Mouse (Mus musculus) T-helper 2 cell (primary cell): ENCODE results near the gene Tspan18.

Experiments used
- in situ Hi-C: fragments of 300-600 bp; cut with MboI, MseI; formaldehyde crosslinking; loops from one replicate; pipeline ENCODE4 v1.15.1; 2025; ENCODE audit warnings: high pct_unique_total_duplicates

Gene Tspan18

DNA sequence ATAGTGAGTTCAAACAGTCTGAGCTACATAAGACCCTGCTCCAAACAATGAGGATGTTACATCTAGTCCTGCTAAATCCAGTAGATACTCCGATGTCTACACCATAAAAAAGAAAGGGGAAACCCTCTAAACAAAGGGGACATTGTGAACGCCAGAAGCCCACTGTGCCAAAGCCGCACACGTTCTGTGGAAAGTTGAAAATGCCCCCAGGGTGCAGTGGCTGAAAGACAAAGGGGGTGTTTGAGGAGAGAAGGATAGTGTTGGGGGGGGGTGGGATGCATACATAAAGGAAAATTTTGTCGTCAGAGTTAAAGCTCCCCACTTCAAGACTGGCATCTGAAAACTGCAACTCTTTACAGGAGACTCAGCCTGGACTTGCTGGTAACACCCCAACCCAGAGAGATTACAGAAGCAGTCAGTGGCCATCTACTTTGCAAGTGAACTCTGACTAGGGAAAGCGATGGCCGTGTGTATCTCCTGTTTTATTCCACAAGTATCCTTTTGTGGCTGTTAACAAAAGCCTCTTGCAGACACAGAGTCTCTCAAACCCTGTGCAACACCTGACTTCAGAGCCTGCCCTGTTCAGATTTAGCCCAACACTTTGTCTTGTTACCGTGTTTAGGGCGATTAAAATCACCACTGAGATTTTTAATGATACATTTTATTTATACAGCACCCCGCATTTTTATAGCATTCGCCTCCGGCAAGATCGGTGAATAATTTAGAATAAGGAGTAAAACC lies 42.9 kb downstream of the Tspan18 start:
- in situ Hi-C loops = no loop called here

DNA sequence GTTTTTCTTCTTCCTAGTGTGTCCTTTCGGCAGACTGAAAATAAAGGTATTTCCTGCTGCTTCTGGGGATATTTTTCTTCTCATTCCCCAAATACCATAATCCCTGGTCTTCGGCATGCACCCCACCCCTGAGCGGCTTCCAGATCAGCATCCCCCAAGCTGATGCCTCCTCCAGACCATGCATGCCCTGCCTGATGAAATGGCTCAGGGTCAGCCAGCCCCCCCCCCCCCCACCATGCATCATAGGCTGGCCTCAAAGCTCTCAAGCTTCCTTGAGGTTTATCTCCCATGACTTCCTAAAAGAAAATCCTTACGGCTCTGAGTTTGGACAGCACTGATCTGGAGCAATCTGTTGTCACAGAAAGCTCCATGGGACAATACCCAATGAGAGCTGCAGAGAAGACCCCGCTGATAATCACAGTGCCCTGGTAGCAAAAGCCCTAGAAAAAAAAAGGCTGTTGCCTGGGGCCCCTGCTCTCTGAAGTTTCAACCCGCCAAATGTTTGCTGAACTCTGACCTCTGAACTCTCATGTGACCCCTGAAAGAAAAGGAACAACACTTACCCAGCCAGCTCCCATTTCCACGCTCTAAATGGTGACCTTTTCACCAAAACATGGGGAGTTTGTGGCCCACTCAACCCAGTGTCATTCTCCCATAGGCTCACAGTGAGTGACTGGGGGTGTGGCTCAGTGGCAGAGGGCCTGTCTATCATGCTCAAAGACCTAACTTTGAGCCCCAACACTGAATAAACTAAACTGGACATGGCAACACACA lies 43.8 kb downstream of the Tspan18 start:
- in situ Hi-C loops = no loop called here

DNA sequence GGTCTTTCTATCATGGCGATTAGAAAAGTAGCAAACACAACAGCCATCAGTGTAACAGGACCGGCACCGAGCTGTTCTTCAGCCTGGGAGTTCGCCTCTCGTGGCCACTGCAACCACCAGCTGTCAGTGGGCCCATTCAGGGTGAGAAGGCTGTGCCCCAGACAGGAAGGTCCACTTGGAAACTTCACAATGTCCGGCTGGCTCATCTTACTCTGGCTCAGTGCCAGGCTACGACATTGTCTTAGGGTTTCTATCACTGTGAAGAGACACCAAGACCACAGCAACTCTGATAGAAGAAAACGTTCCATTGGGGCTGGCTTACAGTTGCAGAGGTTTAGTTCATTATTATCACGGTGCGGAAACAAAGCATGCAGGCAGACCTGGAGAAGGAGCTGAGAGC lies 45.1 kb downstream of the Tspan18 start:
- in situ Hi-C loops = no loop called here

DNA sequence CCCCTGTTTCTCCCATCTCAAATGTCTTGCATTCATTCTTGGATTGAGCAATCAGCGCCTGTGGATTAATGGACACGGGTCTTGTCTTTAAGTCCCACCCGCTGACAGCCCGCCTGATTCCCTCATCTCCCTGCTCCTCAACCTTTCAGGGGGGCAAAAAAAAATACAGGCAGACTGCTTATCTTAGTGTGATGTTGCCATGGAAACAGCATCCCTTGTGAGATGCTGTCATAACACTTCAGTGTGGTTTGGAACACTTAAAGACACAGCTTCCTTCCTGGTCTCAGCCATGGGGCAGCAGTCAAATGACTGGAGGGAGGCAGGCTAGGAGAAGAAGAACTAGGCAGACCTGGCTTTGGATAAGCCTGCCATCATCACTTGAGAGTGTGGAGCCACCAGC lies 47.0 kb downstream of the Tspan18 start:
- in situ Hi-C loops = no loop called here

DNA sequence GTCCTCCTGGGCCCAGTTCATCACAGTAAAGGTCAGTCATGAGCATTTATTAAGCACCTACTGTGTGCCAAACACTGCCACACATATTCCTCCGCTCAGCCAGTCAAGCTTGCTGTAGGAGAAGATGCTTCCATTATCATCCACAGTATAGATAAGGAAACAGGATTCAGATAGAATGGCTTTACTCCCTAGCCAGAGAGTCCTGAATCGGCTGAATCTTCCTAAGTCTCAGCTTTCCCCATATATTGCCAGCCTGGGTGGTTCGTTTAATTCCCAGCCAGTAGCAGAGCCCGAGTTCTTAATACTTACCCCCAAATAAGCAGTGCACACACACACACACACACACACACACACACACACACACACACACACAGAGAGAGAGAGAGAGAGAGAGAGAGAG lies 47.6 kb downstream of the Tspan18 start:
- in situ Hi-C loops = no loop called here

DNA sequence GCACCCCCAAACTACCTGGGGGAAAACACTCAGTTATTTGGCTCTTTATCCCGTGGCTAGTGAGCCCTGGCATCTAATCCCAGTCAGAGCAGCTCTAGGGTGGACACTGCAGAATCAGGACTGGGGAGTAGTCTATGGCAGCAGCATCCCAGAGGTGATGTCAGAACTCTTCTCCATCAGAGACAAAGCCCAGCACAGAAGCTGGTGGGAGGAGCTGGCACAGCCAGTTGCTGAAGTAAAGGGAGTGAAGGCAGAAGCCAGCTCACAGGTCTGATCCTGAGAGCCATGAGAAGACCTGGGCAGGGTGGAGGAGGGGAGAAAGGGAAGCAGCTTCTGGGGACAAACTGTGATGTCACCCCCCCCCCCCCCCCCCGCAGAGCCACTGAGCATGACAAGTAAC lies 48.0 kb downstream of the Tspan18 start:
- in situ Hi-C loops = no loop called here

DNA sequence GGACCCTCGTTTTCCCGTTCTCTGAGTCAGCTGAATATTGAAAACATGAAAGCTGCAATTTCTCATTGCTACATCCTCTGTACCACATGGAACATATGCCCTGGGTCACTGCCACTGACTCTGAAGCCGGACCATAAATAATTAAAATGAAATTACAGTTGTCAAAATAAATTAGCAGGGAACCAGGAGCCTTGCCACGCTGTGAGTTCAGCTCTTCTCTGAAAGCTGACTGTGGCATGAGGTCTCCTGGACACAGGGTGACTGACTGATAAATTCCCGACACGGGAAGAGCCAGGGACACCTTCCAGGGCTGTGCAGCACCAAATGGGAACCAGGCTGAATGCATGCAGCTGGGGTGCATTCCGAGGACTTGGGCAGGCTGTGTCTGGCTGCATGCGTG lies 48.5 kb downstream of the Tspan18 start:
- in situ Hi-C loops = no loop called here

DNA sequence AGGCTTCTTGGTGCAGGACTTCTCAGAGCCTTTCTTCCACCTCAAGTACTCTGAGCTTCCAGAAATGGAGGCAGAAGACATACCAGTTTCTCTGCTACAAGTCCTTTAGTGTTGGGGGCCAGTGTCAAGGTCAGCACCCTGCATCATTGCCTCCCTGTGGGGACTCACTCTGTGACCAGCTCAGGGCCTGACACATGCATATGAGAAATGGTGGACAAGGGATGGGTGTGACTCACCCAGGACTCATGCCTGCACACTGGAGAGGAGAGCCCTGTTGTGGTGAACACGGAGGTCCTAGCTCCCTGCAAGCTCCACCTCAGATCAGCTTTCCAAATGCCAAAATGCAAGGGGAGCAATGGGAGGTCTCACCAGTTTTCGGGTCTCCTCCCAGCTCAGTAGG lies 49.7 kb downstream of the Tspan18 start:
- in situ Hi-C loops = no loop called here

DNA sequence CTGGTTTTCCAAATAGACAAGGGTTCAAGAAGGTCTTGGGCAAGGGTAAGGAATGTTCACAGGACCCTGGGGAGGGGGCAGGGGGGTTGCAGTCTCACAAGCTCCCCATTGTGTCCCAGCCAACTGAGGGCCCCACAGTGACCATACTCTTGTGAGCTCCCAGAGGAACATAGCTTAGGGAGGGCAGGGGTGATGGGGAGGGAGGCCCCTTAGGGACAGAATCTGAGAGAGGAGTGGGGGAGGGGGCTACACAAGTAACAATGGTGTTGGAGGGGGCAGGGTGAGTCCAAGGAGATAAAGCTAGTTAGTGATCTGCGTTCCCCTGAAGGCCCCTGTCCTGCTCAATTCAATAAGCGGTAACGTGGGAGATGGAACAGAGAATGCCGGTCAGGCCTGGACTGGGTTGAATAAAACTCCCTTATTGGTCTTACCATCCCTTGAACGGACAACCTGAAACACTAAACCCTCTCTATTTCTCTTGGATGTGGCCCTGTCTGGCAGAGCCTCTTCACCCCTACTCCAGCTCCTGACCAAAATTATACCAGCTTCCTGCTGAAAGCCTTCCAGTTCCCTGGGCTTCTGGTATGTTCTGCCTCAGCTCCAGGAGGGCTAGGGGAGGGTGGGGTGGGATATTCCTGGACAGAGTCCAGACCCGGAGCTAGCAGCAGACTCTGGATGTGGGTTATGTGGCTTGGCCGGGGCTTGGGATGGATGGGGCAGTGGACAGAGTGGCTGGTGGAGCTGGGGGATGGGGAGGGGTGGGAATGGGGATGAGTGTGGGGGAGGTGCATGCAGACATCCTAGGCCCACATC lies 50.6 kb downstream of the Tspan18 start:
- in situ Hi-C loops = no loop called here

DNA sequence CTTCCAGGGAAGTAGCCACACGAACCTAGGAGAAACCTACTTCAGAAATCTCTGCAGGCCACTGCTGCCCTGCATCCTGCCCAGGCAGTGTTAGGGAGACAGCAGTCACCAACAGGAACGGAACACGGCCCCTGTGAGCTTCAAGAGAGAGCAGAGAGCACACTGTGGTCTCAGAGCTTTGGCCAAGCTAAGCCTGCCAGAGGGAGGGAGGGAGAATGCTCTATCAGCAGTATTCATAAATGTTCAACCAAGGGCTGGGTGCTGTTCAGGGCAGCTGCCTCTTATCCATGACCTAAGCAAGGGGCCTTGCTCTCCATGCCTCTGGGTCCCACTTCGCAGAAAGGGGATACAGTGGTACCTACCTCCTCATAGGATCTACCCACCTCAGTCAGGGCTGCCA lies 51.7 kb downstream of the Tspan18 start:
- in situ Hi-C loops = no loop called here

DNA sequence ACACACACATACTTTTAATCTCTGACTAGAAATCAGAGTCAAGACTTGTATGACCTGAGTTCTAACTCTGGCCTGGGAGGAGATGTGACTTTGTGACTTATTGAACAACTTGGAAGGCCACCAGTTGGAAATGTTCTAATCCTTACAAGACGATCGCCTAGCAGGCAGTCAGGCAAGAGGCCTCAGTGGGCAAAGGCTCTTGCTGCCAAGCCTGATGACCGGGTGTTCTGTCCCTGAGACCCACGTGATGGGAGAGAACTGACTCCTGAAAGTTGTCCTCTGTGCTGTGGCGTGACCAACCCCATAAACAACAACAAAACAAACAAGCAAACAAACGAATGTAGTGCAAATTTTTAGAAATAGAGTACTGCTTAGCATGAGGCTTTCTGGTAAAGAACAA lies 52.8 kb downstream of the Tspan18 start:
- in situ Hi-C loops = no loop called here

DNA sequence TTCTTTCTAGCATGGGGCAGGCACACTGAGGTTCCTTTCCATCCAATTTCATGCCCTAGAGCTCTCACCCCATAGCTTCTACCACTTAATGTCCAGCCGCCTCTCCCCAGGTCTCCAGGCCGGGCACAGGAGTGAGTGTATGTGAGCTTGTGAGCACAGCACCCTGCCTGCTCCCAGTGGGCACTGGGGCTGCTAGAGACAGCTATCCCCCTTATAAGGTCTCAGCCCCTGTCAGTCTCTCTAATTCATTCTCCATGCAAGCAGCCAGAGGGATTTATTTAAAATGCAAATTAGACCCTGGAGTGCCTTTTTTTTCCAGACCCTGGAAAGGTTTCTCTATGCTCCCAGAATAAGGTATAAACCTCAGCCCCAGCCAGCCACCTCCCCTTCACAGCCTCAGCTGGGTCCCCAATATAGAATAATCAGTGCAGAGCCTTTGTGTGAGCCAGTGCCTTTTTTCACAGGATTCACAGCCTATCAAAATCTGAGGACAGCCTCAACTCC lies 54.1 kb downstream of the Tspan18 start:
- in situ Hi-C loops = no loop called here

DNA sequence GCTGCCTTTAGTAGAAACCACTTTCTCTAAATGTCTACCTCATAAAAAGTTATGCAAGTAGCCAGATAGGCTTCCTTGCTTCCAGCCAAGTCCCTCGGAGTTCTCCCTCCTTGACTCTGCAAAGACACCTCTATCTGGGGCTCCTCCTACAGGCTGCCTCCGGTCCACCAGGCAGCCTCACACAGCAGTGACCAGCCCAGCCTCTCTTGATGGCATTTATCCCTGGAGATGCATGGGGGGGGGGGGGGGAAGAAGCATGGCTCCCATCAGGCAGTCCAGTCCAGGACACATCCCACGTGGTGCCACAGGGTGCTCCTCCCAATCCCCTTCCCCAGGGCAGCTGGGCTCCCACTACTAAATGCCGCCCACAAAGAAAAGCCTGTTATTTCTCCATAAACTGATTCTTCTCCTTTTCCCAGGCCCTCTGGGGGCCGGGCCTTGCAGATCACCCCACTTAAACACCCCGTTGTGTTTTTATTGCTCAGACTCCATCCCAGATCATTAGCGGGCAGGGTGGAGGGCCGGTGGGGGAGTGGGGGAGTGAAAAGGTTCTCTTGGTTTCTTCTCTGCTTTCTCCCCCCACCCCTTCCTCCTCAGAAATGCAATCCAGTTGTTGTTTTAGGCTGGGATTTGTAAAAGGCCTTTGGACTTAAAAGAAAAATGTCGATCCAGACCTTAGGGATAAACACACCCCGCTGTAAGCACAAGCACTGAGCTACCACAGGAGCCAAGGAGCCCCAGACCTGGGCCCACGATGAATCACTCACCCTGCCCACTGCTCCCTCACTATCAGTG lies 55.9 kb downstream of the Tspan18 start:
- in situ Hi-C loops = no loop called here

DNA sequence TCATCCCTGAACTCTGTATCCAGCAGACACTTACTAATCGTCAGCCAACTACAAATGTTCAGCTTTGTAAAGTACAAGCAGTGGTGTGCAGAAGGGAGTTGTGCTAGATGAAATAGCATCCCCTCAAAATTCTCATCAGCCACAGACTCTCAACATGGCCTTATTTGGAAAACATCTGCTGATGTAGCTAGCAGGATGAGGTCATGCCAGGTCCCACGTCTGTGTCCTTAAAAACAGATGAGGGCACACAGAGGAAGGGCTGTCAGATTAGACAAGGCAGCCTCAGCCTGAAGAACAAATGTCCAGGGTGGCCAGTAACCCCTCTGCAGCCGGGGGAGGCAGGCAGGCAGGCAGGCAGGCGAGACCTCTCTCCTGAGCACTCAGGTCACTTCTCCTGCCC lies 56.8 kb downstream of the Tspan18 start:
- in situ Hi-C loops = no loop called here

DNA sequence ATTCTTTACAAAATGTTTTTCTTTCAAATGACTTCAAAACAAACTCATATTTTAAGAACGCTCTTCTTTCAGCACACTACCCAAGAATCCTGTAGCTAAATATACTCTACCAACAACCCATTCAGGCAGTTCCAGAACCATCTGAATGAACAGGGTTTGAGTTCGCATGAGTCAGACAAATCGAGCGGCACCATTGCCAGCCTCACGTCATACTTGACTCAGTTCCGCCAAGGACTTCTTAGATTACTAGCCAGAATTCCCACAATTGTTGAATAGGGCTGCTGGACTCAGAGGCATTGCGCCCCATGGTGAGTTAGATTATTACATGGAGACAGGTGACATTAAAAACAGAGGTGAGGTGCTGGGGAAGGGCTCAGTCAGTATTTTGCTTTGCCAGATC lies 58.3 kb downstream of the Tspan18 start:
- in situ Hi-C loops = no loop called here

DNA sequence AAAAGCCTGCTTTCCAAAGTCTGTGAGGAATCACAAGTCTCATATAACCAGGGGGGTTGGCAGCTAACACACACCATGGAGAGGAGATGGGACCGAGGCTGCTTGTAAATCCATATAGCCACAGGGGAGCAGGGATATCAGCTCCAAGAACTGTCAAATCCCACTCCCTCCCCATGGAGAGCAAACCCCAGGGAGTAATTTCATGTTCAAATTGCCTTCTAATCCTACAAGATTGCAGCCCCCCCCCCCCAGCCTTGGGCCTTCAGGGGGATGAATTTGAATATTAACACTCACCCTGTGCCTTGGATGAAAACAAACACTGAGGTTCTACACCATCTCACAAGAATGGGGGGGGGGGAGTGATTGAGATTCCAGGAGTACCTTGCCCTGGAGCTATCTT lies 60.4 kb downstream of the Tspan18 start:
- in situ Hi-C loops = loop anchor here (5.0 kb wide), 1 partner anchor 48 kb away; no protein-coding TSS in a partner anchor

DNA sequence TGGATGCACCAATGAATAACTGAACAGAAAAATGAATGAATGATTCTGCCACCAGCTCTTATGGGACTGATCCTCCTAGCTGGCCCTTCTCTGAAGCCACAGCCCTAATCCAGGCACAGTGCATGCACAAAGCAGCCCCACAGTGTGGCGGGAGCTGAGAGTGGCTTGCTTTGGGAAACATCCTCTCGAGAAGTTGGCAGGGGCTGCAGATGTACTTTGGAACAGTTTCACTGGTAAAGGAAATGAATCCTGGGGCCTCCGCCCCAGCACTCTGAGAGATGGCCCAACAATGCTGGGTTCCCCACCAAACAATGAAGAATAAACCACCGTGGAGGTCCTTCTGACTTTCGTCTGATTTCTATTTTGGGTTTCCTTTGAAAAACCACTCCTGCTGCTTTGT lies 64.2 kb downstream of the Tspan18 start:
- in situ Hi-C loops = loop anchor here (5.0 kb wide), 1 partner anchor 52 kb away; no protein-coding TSS in a partner anchor

DNA sequence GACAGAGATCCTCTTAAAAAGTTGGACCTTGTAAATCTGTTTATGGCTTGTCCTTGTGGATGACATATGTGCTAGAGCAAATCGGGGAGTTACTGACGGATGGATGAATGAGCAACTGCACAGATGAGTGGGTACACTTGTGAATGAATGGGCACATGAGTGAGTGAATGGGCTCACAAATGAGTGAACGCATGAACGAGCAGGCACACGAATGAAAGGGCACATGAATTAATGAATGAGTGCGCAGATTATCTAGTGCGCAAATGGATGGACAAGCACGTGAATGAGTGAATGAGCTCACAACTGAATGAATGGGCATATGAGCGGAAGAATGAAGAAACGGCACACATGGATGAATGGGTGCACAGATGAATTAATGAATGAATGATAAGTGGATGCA lies 64.7 kb downstream of the Tspan18 start:
- in situ Hi-C loops = loop anchor here (5.0 kb wide), 1 partner anchor 53 kb away; no protein-coding TSS in a partner anchor

DNA sequence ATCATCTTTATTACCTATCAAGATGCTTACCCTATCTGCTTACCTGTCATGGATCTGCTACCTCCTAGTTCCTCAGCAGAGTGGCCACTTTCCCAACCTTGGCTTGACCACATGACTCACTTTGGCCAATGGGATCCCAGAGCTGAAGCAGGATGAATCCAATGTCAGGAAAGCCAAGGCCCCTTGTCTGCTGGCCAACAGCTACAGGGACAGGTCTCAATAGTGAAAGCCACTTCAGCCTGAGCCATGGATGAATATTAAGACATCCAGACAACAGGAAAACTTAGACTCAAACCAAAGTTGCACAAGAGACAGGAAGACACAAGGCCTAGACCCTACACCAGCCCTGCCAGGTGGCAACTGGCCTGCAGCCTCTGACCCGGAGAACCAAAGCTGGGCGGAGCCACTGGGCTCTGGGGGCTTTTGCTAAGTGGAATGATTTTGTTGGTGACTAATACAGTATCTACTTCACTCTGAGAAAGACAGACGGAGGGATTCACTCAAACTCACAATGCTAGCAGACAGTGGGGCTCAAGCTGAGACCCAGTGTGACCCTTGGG lies 65.5 kb downstream of the Tspan18 start:
- in situ Hi-C loops = no loop called here

DNA sequence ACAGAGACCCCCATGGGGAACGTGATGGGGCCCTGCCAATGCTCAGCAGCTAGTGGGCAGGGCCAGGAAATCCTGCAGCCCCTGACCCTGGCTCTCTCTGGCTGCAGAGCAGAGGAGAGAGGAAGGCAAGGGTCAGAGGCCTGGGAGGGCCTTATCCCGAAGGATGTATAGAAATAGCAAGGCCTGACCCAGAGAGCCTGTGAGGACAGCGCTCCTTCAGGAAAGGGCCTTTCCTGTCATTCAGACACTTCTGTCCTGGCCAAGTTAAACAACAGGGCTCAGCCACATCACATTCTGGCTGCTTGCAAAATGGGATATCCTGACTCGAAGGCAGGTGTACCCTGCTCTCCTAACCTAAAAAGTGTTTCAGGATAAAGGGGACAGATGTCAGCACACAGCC lies 66.5 kb downstream of the Tspan18 start:
- in situ Hi-C loops = no loop called here
